Mouse (Mus musculus): ENCODE results near the gene Polr2g.
A peak's percentile ranks its signal among the peaks of the same experiment; 100 is the strongest.
"Not testable (repeated sequence)": the region's sequence is repeated elsewhere in the genome, so short reads cannot be mapped to it uniquely, and the experiment has no call there.

Polr2g gene

DNA sequence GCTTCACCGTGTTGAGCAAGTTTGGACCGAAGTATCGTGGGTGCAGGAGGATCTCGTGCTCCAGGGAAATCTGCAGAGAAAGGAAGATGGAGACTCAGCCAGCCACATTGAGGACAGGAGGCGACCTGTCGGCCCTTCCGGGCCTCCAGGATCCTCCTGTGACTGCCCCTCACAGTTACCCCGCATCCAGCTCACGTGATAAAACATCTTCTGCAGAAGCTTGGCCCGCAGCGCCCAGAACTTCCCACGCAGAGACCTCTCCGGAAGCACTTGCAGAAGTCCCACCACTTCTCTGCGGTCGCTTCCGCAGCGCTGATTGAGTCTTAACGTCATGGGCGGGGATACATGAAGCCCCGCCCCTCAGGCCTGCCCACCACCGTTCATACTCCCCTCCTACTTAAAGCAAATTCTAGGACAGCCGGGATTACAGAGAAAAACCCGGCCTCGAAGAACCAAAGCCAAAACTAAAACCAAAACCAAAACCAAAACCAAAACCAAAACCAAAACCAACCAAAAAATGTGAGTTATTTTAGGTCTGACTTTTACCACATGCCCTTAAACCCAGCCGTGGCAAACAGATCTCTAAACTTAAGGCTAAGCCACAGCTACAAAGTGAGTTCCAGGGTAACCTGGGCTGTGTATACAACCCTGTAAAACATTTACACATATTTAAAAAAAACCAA, at the start of gene Polr2g:
Polr2g (minus strand) TSS at position 314 of the 683 bp plus-strand sequence.
- DNase-seq (ENCODE audit: low read depth, low spot score): peak; percentile 87

DNA sequence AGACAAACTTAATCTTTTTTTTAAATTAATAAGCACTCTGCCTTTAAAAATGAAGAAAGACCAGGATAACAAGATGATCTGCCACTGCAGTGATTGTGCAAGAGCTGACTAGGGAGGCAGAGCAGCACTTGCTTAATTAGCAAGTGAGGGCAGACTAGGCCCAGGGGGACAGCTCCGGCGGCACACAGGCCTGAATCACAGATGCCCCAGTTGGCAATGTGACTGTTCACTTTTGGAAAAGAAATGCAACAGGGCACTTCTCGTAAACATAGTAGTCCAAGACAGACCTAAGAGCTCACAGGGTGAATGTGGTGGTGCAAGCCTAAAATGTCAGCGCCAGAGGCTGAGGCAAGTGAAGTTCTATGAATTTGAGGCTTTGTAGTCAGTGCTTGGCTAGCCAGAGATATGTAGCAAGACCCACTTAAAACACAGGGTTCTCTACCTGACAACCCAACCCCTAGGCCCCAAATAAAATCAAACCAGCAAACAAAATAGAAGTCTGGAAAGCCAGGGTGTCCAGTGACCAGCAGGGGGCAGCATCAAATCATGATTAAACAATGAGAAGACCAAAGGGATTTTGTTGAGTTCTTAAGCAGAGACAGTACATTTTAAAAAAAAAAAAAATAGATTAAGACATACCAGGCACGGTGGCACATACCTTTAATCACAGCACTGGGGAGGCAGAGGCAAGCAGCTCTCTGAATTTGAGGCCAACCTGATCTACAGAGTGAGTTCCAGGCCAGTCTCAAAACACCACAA, 46.2 kb upstream of the Polr2g start:
- no peak for DNase-seq (ENCODE audit: low read depth, low spot score)

DNA sequence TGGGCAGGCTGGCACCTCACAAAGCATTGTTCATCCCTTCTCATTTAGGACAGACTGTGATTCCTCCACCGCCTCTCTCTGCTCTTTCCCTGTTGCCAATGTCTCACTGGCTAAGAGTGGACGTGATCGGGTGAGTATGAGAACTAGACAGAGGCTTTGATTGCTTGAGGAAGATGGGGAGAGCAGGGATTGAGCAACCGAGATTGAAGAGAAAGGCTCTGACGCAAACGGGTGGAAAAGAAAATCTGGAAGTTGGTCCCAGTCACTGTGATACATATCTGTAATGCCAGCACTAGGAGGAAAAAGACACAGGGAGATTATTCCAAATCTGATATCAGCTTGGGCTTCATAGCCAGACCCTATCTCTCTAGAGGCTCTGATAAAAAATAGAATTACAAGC, 44.6 kb upstream of the Polr2g start:
- DNase-seq (ENCODE audit: low read depth, low spot score): no peak

DNA sequence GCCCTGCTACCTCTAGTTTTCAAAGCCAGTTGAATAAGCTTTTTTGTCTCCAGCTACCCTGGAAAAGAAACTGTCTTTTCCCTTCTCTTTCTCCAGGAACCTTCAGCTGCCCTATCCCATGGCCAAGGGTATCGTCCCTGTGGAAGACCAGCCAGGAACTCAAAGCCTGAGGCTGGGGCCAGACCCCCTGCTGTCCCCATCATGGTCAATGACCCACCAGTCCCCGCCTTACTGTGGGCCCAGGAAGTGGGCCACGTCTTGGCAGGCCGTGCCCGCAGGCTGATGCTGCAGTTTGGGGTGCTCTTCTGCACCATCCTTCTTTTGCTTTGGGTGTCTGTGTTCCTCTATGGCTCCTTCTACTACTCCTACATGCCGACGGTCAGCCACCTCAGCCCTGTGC, 42.6 kb upstream of the Polr2g start:
- DNase-seq (ENCODE audit: low read depth, low spot score): no peak

DNA sequence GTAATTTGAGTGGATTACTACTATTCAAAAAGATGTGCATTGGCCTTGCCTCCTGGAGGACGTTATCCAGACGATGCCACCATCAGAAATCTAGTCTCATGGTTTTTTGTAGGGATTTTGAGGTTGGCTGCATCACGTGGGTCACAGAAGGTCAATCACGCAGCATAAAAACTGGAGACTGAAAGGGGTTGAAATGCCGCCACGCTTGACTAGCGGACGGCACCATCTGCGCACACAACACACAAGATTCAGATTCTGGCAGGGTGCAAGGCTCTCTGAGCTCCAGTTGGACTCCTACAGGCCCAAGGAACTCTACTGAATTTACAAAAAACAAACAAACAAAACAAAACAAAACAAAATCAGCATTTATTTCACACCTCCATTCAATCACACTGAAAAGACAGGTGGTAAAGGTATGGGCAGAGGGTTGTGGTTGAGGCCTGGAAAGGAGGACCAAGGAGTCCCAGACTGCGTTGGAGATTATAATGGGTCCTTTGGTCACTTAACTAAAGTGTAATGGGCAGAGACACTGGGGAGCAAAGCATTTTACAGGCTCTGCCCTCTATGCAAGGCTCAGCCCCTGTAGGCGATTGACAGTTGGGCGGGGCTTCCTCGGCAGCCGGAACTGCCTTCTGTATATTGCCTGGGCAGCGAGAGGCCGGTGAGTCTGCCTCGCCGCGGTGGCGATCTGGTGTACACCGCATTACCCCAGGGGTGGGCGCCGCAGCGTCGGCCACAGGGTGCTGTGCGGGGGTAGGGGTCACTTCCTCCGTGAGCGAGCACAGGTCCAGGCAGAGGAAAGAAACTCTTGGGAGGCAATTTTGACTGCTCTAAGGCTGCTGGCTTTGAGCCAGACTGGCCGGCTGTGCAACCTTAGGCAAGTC, 41.8 kb upstream of the Polr2g start:
- DNase-seq (ENCODE audit: low read depth, low spot score): no peak

DNA sequence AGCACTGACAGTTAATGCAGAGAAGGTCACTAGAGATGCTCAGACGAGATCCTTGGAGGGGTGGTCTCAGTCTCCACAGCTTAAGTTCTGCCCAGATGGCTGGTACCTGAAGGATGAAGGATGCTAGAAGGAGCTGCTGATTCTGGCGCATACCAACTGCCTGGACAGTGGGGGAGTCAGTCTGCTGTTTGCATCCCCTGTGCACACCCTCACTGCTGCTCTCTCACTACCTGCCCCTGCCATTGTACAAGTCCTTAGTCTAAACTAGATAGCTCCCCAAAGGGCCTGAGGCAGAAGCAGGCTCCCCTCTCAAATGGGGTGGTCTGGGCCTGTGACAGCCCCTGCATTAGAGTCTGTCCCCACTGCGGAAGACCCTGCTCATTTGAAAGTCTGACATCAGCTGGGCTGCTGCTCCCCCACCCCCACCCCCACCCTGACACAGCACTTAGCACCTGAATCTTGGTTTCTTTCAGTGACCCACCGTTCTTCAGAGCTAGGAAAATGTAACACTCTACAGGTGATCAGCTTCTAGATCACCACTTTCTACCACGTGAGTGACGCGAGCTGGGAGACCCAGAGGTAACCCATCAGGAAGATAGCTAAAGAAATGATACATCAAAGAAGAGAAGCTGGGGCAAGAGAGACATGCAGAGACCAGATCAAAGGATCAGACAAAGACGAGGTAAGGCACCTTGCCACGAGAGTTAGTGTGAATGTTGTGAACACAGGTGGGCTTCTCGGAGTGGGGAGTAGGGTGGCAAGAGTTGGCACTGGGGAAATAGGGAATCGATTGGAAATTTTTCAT, 40.9 kb upstream of the Polr2g start, which contains the start of gene Gng3:
Gng3 (minus strand) TSS at position 92 of the 805 bp plus-strand sequence.
- no peak for DNase-seq (ENCODE audit: low read depth, low spot score)

DNA sequence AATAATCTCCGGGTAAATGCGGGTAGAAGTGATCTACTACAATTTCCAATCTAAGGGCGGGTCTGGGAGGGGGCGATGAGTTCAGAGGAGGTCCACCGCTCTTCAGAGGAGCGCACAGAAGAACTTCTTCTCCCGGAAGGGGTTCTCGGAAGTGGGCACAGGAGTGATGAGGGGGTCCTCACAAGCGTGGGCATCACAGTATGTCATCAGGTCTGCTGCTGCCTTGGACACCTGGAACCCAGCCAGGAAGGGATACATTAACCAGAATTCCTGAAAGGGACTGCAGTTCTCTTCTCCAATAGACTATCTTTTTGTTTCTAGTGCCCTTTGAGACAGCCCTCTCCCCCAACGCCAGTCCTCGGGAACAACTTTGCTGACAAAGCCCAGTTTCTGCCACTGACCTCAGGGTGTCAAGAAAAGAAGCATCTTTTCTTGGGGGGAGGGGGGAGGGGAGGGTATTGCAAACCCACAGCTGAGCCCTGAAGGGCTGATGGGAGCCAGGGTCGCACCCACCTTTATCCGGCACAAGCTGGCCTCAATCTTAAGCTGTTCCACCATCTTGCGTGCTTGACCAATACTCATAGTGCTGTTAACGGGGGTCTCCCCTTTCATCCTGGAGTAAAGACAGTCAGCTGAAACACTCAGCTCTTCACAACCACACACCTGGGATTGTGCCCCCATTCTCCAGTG, 39.8 kb upstream of the Polr2g start:
- no peak for DNase-seq (ENCODE audit: low read depth, low spot score)

DNA sequence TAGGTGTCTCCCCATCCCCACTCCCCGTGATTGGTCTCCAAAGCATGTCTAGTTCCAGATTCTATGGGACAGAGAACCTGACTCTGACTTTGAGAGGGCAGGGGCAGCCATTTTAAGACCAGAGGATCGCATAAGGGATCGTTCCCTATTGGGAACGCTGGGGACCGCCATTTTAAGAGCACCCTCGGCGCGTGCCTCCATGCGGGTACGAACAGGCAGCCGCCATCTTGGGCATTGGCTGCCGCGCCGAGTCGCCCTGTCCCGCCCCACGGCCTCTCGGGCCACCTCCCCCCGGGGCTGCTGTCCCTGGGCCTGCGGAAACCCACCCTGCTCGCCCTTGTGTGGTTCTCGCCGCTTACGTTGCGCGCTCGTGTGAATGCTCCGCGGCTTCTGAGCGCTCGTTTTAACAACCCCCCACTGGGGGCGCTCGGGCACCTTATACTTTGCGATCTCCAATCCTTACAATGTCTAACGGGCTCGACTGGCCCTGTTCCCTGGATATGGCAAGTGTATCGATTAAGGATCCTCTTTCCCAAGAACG, 38.9 kb upstream of the Polr2g start, which contains the start of gene Bscl2:
Bscl2 (plus strand) TSS at position 217 of the 541 bp plus-strand sequence.
- no peak for DNase-seq (ENCODE audit: low read depth, low spot score)

DNA sequence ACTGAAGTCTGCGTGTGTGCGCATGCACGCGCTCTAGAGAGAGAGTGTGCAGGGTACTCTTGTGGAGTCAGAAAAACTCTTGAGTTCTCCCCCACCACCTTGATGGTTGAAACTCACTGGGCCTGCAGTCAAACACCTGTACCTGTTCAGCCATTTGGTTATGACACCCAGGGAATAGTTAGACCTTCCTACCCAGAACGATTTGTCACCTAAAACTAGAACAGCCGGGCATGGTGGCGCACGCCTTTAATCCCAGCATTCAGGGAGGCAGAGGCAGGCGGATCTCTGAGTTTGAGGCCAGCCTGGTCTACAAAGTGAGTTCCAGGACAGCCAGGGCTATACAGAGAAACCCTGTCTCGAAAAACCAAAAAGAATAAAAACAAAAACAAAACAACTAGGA, 38.0 kb upstream of the Polr2g start:
- DNase-seq (ENCODE audit: low read depth, low spot score): not testable (repeated sequence)

DNA sequence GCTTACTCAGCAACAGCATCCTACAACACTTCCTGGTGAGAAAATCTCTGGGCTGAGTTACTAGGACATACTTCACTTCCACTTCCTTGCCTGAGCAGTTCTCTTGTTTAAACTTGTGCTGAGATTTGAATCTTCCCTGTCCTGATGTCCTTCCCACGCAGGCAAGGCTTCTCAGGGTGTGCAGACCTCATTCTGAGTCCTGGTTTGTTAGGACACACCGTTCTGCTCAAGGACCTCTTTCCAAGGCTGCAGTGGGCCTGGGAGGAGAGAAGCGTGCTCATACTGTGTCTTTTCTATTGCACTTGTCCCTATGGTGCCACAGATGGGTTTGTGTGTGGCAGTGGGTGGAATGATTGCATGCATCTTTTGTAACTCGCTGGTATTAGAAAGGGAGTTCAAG, 34.6 kb upstream of the Polr2g start:
- no peak for DNase-seq (ENCODE audit: low read depth, low spot score)

DNA sequence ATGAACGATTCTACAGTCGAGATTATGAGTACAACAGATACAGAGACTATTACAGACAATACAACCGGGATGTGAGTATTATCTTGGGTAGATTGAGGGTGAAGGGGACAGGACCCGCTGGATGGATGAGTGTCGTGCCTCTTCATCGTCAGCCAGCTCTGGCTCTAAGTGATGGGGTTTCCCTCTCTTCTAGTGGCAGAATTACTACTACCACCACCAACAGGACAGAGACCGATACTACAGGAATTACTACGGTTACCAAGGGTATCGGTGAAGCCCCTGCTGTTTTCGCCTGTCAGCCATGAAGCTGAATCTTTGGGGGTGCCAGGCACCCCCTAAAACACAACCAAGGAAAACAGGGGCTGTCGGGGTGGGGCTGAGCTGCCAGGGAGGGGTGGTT, 32.9 kb upstream of the Polr2g start:
- no peak for DNase-seq (ENCODE audit: low read depth, low spot score)

DNA sequence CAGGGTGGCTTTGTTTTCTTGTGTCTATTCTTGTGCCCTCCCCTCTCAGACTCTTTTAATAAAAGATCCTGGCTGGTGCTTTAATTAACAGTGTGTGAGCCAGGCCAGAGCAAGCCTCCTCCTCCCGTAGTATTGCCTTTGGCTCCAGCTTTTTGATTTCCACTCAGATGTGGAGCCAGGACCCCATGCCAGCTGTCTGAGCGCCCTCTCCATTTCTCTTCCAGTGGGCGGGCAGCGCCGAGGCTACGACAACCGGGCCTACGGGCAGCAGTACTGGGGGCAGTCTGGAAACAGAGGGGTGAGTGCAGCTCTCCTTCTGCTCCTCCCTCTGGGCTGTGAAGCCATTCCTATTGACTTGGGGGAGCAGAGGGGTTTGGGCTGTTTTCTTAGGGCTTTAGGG, 32.3 kb upstream of the Polr2g start:
- no peak for DNase-seq (ENCODE audit: low read depth, low spot score)

DNA sequence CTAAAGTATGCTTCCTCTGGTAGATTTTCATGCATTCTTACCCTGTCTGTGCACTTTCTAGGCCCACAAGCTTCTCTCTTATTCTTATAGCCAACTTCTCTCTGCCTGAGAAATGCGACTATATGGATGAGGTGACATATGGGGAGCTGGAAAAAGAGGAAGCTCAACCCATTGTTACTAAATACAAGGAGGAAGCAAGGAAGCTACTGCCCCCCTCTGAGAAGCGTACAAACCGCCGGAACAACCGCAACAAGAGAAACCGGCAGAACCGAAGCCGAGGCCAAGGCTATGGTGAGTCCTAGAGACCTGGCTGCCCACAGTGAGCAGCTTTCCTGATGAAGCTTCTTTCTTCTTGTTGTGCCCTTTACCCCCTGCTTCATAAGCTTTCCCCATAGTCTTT, 31.3 kb upstream of the Polr2g start, which contains the start of gene AC129217.1:
AC129217.1 (plus strand) TSS at position 114 of the 400 bp plus-strand sequence.
- no peak for DNase-seq (ENCODE audit: low read depth, low spot score)

DNA sequence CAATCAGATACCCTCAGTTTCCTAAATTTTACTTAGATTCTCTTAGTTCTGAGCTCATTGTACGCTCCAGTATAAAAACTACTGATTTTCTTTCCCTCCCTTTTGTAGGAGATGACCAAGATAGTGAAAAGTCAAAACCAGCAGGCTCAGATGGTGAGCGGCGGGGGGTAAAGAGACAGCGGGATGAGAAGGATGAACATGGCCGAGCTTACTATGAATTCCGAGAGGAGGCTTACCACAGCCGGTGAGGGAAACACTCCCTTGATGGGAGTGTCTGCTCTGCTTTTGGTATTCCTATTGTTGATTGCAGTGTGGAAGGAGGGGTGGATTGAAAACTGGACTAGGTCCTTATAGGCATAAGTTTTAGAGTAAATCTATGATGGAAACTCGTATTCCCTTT, 24.3 kb upstream of the Polr2g start:
- no peak for DNase-seq (ENCODE audit: low read depth, low spot score)

DNA sequence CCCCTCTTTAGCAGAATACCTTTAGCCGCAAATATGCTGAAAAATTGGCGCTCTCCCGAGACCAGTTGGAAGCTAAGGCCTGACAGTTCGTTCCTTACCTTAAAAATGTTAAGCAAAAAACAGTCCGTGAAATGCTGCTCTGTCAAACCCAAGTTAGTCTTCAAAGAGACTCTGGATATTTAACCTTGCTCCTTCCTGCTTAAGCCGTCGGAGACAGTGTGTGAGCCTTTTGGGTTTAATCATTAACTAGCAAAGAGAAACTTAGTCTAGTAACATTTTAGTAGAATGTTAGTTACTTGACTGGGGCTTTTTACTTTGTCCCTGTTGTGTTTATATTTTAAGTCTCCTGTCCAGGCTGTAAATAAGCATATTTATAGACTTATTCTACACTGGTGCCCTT, 22.8 kb upstream of the Polr2g start:
- DNase-seq (ENCODE audit: low read depth, low spot score): no peak

DNA sequence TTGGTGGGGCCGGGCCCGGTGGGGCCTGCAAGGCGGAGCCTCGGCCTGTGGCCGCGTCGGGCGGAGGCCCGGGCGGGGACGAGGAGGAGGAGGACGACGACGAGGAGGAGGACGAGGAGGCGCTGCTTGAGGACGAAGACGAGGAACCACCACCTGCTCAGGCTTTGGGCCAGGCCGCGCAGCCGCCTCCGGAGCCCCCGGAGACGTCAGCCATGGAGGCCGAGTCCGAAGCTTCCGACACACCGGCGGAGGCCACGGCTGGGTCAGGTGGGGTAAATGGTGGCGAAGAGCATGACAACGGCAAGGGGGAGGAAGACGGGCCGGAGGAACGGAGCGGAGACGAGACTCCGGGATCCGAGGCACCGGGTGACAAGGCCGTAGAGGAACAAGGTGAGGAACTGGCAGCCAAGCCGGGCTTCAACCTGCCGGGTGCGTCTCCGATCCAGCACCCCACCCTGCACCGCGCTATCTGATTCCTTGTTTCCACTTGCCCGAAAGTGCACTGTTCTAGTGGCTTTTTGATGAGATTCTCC, 22.1 kb upstream of the Polr2g start:
- no peak for DNase-seq (ENCODE audit: low read depth, low spot score)

DNA sequence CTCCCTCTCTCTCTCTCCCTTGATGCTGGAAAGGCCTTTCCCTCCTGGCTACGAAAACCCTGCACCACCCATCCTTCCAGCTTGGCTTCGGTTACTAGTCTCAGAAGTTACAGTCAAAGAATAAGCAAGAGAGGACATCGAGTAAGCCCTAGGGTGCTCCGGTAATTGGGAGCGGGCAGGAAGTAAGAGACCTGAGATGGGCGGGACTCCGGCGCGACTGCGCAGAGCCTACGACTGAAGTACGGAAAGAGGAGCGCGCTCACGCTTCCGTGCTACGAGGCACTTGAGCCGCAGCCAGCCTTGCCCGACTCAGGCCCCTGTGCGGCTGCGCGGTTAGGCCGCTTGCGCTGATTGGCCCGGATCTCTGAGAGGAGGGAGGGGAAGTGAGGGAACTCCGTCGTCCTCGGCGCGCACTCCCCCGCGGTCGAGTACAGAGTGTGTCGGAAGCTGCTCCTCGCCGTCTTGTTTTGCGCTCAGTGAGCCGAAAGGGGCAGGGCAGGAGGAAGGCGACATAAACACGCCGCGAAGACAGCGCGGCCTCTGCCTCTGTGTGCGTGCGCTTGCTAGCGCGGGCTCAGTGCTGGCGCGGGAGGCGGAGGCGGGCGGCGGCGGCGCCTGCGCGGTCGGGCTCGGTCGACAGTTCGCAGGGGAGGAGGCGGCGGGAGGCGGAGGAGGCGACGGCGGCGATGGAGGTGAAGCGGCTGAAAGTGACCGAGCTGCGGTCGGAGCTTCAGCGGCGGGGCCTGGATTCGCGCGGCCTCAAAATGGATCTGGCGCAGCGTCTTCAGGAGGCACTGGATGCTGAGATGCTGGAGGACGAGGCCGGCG, 21.4 kb upstream of the Polr2g start, which contains the start of gene Hnrnpul2:
Hnrnpul2 (plus strand) TSS at position 415 of the 828 bp plus-strand sequence.
- DNase-seq (ENCODE audit: low read depth, low spot score): peak; percentile 96

DNA sequence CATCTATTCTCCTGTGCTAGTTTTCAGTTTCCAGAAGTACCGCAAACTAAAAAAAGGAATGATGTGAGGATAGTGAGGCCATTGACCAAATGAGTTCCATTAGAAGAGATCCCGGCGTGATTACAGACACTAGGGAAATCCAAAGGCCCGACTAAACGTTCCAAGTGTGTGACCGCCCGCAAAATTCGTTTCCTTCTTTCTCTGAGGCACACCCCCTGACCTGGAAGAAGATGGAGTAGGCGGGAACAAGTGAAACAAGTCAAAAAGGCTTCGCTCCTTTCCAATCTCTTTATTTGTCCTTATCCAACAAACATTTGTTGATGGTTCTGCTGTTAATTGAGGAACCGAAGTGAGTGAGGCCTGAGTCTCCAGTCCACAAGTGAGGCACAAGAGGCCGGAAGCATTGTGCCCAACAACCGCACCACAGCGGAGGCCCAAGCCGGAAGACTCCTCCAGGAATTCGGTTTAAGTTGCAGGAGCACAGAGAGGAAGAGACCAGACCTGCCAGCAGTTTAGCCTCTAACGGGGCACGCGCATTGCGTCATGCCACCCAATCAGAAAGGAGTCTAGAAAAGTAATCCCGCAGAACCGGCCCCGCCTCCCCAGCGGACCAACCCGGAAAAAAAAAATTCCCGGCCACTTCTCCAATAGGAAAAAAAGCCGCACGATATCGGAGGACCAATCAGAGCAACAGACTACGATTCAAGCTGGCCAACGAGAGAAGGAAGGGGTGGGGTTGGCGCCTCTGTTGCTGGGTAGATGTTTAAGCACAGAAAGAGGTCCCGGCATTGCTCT, 20.6 kb upstream of the Polr2g start, which contains the start of gene Ttc9c:
Ttc9c (minus strand) TSS at position 533 of the 795 bp plus-strand sequence.
- peak; percentile 96 for DNase-seq (ENCODE audit: low read depth, low spot score)
